Mouse (Mus musculus): ENCODE results near the gene Snta1. TPM values are rescaled to one million over a fixed set of nuclear protein-coding genes. Genes with fewer than 3 reads are reported as not detected.

Snta1 gene
- polyA plus RNA-seq, 1 experiment from 2014 or later, result 5.9 TPM

- no peak for ATAC-seq
- peaks cover 3% of the 10 kb centered on the region; the same call in 1 of the 2 replicates for H3K9me3 ChIP-seq
- no peak overlapping the region for H3K4me3 ChIP-seq (replicated peaks)
- 86% methylated on average over 1 of the region's 1 CpGs for WGBS
- H3K36me3 ChIP-seq, result peaks cover 25% of the 10 kb centered on the region
- H3K4me2 ChIP-seq (replicated peaks), result no peak overlapping the region
- no peaks in the 10 kb centered on the region for H3K4me1 ChIP-seq (replicated peaks)
- H3K27ac ChIP-seq, result no peak overlapping the region
- no peaks in the 10 kb centered on the region for H3K27me3 ChIP-seq
- H3K9ac ChIP-seq (replicated peaks), result no peak overlapping the region
Observed at GRCm38 (mm10) chr2:154338161-154338560, 69.7 kb downstream of the Snta1 start.

DNA sequence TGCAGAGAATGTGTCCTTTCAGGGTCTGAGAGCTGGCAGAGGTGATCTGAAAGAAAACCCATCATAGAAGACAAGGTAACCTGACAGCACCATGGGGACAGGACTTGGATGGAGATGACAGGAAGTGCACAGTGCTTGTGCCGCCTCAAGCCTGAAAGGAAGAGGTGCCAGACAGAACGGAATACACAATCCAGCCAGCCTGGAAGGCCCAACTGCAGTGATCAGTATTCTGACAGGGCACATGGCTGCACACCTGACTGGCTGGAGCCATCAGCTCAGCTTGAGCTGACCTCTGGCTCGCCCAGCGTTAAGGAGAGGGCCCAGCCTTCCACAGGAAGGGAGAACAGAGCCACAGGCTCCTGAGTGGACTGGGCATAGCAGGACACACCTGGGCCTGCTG lies 72.3 kb downstream of the Snta1 start:
- no peaks in the 10 kb centered on the region for H3K27me3 ChIP-seq
- ATAC-seq, result no peak
- H3K4me3 ChIP-seq (replicated peaks), result no peak overlapping the region
- no peak overlapping the region for H3K9ac ChIP-seq (replicated peaks)
- 85% methylated on average over 4 of the region's 4 CpGs for WGBS
- H3K36me3 ChIP-seq, result peaks cover 8% of the 10 kb centered on the region
- H3K4me2 ChIP-seq (replicated peaks), result no peak overlapping the region
- H3K4me1 ChIP-seq (replicated peaks), result no peaks in the 10 kb centered on the region
- H3K9me3 ChIP-seq, result peaks cover 3% of the 10 kb centered on the region; the same call in 1 of the 2 replicates
- H3K27ac ChIP-seq, result no peak overlapping the region

DNA sequence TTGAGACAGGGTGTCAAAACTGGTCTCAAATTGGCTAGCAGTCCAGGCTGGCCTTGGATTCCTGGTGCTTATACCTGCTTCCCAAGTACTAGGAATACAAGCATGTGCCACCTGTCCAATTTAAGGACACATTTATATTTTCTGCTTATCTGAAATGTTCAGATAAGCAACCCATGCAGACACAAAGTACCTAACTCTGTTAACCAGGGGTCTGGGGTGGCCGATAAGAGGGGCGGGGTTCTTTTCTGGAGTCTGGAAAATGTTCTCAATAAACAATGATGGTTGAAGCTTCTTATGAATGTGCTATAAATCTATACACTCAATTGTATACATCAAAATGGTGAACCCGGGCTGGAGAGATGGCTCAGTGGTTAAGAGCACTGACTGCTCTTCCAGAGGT lies 81.0 kb downstream of the Snta1 start:
- Histone ChIP-seq H3K9ac (replicated peaks) (no peak overlapping the region), H3K9me3 (no peaks in the 10 kb centered on the region), H3K4me1 (replicated peaks) (no peaks in the 10 kb centered on the region), H3K27me3 (no peaks in the 10 kb centered on the region), H3K36me3 (no peaks in the 10 kb centered on the region), H3K4me2 (replicated peaks) (no peak overlapping the region), H3K4me3 (replicated peaks) (no peak overlapping the region), H3K27ac (no peak overlapping the region)
- ATAC-seq, result no peak
- WGBS, result 78% methylated on average over 3 of the region's 3 CpGs

Other genes with a start within 250 kb of the Snta1 start
- gene Bpifa5, start 245.5 kb downstream of the Snta1 start, polyA plus RNA-seq (2015; fragmentation: Nextera tagmentation; extraction: Ambion mirVana), result not detected in 2 replicates
- 0.27 and 0.28 TPM in 2 replicates for gene Bpifb1, start 217.3 kb downstream of the Snta1 start, polyA plus RNA-seq (2015; fragmentation: Nextera tagmentation; extraction: Ambion mirVana)
- gene Bpifb5, start 184.4 kb downstream of the Snta1 start, polyA plus RNA-seq (2015; fragmentation: Nextera tagmentation; extraction: Ambion mirVana), result 0.12 TPM in 1 of 2 replicates, not detected in the other
- not detected in 2 replicates for gene Bpifb9a, start 150.2 kb downstream of the Snta1 start, polyA plus RNA-seq (2015; fragmentation: Nextera tagmentation; extraction: Ambion mirVana)
- gene Bpifb9b, start 100.9 kb downstream of the Snta1 start, polyA plus RNA-seq (2015; fragmentation: Nextera tagmentation; extraction: Ambion mirVana), result not detected in 2 replicates
- gene Cdk5rap1, start 35.1 kb downstream of the Snta1 start, polyA plus RNA-seq (2015; fragmentation: Nextera tagmentation; extraction: Ambion mirVana), result 15.2 and 15.4 TPM in 2 replicates
- 71.6 and 83.1 TPM in 2 replicates for gene Cbfa2t2, start 28.4 kb upstream of the Snta1 start, polyA plus RNA-seq (2015; fragmentation: Nextera tagmentation; extraction: Ambion mirVana)
- gene 1700003F12Rik, start 139.0 kb upstream of the Snta1 start, polyA plus RNA-seq (2015; fragmentation: Nextera tagmentation; extraction: Ambion mirVana), result 1.8 and 2.0 TPM in 2 replicates
- 0.26 and 0.55 TPM in 2 replicates for gene Actl10, start 143.7 kb upstream of the Snta1 start, polyA plus RNA-seq (2015; fragmentation: Nextera tagmentation; extraction: Ambion mirVana)
- 13.4 and 14.5 TPM in 2 replicates for gene Necab3, start 150.8 kb upstream of the Snta1 start, polyA plus RNA-seq (2015; fragmentation: Nextera tagmentation; extraction: Ambion mirVana)
- 13.6 and 15.2 TPM in 2 replicates for gene E2f1, start 161.8 kb upstream of the Snta1 start, polyA plus RNA-seq (2015; fragmentation: Nextera tagmentation; extraction: Ambion mirVana)
- 12.3 and 13.4 TPM in 2 replicates for gene Pxmp4, start 195.6 kb upstream of the Snta1 start, polyA plus RNA-seq (2015; fragmentation: Nextera tagmentation; extraction: Ambion mirVana)
- gene Zfp341, start 205.2 kb upstream of the Snta1 start, polyA plus RNA-seq (2015; fragmentation: Nextera tagmentation; extraction: Ambion mirVana), result 2.0 and 2.1 TPM in 2 replicates
- 0.61 and 0.96 TPM in 2 replicates for gene 4930519P11Rik, start 205.3 kb upstream of the Snta1 start, polyA plus RNA-seq (2015; fragmentation: Nextera tagmentation; extraction: Ambion mirVana)
- 22.2 and 27.2 TPM in 2 replicates for gene Chmp4b, start 243.6 kb upstream of the Snta1 start, polyA plus RNA-seq (2015; fragmentation: Nextera tagmentation; extraction: Ambion mirVana)

Measured in midbrain, embryonic 13.5 days (tissue).